Mouse (Mus musculus): Measurements from ENCODE around the gene Col10a1.
"Not testable (repeated sequence)": the region's sequence is repeated elsewhere in the genome, so short reads cannot be mapped to it uniquely, and the experiment has no call there.

Gene Col10a1

GRCm38 (mm10) chr10:34389681-34390080, at the start of gene Col10a1:
TSS of gene Col10a1 (plus strand) at chr10:34389981.
- DNase-seq (ENCODE audit: low spot score in 2 of 2) = no peak

DNA sequence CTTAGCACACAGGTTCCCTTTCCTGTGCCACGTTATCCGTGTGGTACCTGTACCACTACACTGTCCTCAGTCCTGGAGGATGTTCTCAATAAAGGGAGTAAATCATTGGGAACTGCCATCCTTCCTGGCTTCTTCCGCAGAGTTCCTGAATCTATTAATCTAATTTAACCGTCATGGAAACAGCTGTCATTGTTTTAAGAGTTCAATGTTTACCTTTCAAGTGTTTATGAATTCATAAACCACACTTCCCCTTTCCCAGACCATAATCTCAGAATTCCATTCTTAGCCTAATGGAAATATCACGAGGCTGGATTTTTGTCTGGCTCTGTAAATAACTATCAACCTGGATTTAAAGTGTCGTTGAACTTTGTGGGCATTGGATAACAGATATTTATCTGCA, 48.8 kb upstream of the Col10a1 start:
- no peak for DNase-seq (ENCODE audit: low spot score in 2 of 2)

GRCm38 (mm10) chr10:34341886-34342285, 47.9 kb upstream of the Col10a1 start:
- no peak for DNase-seq (ENCODE audit: low spot score in 2 of 2)

- DNase-seq (ENCODE audit: low spot score in 2 of 2) = no peak
Observed at GRCm38 (mm10) chr10:34352166-34352565, 37.6 kb upstream of the Col10a1 start.

DNA sequence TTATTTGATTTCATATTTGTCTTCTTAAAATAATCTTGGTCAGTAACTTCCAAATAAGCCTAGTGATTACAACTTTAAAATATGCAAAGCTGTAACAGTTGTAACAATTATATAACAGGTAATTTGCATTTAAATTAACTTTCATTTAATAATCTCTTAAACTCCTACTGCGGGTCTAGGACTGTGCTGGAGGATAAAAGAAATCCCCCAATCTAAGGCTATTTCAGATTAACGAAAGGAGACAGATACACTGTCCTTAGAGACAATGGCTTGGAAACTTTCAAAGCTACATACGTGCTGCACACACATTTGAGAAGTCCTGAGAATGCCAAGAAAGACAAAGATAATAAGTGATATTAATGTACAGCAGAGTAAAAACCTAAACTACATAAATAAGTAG, 31.5 kb upstream of the Col10a1 start:
- no peak for DNase-seq (ENCODE audit: low spot score in 2 of 2)

DNA sequence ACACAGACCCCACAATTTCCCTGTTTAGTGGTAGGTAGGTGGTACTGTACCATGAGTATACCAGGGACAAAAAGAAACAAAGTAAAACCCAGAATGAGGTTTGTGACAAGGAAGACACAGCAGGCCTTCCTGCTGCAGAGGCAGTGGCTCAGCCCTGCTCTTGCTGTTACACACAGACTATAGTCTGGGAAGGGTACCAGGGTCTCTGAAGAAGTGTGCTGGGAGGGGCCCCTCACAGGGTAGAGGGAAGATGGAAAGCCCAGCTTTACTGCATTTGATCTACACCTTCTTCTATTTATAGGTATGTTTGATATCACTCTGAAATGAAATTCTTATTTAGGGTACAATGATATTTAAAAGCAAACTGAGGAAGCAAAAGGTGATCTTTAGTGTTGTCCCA, 26.0 kb upstream of the Col10a1 start:
- no peak for DNase-seq (ENCODE audit: low spot score in 2 of 2)

- DNase-seq (ENCODE audit: low spot score in 2 of 2) = no peak
Observed at GRCm38 (mm10) chr10:34368138-34368537, 21.6 kb upstream of the Col10a1 start.

DNA sequence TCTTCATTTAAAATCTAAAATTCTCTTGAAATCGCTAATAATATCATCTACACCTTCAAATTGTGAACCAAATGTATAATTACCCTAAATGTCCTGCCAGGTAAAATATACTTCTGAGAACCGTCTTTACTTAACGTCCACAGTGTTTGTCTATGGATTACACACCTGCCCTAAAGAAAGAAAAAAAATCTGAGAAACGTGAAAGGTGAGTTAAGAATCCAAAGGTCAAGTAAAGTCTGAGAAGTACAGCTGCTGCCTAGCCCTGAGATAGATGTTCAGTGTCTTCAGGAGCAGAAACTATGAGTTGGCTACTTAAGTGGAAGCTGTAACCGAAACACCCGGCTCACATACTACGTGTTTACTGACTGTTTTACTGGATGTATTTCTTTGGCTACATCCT, 16.4 kb upstream of the Col10a1 start:
- DNase-seq (ENCODE audit: low spot score in 2 of 2) = no peak

DNA sequence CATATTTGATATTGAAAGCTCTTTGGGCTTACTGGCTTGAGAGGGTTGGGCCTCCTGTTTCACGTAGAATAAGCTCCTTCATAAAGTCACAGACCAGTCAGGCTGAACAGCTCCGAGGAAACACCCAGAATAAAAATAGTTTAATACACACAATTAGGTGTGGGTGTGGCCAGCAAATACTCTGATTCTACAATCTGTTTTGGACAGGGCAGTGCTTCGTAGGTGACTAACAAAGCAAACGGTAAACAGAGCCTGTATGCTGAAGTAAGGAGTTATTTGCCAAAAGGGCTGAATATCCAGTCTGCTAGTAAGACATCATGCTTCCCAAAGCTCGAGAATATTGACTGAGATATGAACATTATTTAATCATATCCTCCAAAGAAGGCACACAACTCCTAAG, 4.1 kb upstream of the Col10a1 start:
- DNase-seq (ENCODE audit: low spot score in 2 of 2) = no peak

DNA sequence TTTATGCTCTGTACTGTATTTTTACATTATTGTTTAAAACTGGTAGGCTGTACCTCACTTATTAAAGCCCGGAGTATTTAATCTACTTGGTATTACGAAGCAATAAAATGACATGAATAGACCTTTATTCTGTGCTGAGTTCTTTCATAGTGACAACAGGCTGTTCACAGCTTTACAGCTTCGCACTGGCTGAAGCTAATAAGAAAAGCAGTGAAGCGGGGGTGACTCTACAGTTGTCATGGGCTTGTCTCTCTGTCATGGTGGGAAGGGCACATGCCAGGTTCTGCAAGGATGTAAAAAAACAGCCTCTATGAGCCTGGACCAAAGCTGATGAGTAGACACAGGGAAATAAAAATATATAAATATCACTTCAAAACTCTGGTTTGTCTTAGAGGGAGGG, 7.2 kb downstream of the Col10a1 start:
- DNase-seq (ENCODE audit: low spot score in 2 of 2) = no peak

GRCm38 (mm10) chr10:34399267-34399666, 9.5 kb downstream of the Col10a1 start:
- no peak for DNase-seq (ENCODE audit: low spot score in 2 of 2)

DNA sequence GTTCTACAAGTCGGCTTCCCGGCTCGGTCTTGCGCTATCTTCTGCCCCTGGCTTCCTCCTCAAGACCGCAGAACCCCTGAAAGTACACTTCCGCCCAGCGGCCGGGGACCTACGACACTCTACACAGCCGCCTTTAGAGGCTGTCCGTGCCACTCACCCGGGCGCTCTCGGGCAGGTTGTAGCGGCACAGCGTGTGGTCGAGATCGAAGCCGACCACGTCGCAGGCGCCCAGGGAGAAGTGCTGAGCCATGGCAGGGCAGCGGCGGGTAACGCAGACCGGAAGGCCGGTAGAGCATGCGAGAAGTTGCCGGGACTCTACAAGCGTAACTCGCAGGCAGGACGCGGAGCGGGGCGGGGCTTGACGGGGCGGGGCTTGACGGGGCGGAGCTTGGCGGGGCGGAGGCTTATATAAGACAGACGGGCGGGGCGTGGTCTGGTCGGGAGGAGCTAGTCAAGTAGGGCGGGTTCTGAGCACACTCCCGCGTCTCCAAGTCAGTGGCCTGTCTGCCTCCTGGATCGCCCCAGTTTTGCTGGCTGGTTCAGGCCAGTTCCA, 28.5 kb downstream of the Col10a1 start, which contains the start of gene Nt5dc1:
Gene Nt5dc1, minus strand, starts transcription at position 349 of the 553 bp plus-strand sequence.
- DNase-seq (ENCODE audit: low spot score in 2 of 2) = peak; percentile 77 to 85

DNA sequence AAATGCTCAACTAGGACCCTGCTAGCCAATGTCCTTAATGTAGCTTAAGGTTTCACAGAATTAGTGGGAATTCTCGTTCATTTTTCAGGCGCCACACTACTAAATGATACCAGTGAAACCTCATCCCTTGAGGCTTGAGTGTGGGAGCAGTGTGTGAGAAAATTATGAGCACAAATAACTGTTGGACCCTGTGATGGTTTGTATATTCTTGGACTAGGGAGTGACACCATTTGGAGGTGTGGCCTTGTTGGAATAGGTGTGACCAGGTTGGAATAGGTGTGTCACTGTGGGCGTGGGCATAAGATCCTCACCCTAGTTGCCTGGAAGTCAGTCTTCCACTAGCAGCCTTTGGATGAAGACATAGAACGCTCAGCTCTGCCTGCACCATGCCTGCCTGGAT, 29.0 kb downstream of the Col10a1 start:
- DNase-seq (ENCODE audit: low spot score in 2 of 2) = not testable (repeated sequence)

- DNase-seq (ENCODE audit: low spot score in 2 of 2) = no peak
Observed at GRCm38 (mm10) chr10:34431783-34432182, 42.0 kb downstream of the Col10a1 start.

DNA sequence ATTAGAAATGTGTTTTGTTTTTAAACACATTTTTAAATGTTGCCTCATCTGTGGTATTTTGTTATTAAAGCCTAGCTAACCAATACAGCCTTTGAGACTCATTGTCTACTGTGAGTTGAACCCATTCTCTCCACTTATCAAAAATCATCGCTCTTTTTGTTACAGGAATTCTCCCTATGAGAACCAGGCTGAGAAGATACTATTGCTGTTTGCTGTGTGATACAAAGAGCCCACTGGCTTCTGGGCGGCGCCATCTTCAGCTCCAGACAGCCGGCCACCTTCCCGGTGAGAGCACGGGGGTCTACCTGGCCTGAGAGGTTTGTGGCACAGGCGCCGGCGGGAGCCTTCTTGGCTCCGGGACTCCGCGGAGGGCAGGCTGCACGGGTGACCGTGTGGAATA, 44.4 kb downstream of the Col10a1 start:
- not testable (repeated sequence) for DNase-seq (ENCODE audit: low spot score in 2 of 2)
